Mouse (Mus musculus) kidney, embryonic 15.5 days (tissue): ENCODE measurements around the gene Sgip1. TPM values are rescaled to one million over a fixed set of nuclear protein-coding genes. Genes with fewer than 3 reads are reported as not detected.

Experiments used
- ATAC-seq: fragments of 200-750 bp; cut with Nextera tagmentation; replicated peaks from 2 replicates; pipeline ENCODE4 v1.8.0; 2017; ENCODE audit warnings: moderate TSS enrichment; ENCODE audit not compliant: low FRiP score
- H3K27ac ChIP-seq: fragments of 300-500 bp; sonication (generic); 2 replicates; pipeline ENCODE4 v1.5.1; 2015; ENCODE audit warnings: mild to moderate bottlenecking, inconsistent platforms
- H3K27me3 ChIP-seq: fragments of 300-500 bp; sonication (generic); 2 replicates; pipeline ENCODE4 v1.6.1; 2015; ENCODE audit warnings: inconsistent platforms
- H3K36me3 ChIP-seq: fragments of 300-500 bp; sonication (generic); 2 replicates; pipeline ENCODE4 v1.6.1; 2015; ENCODE audit warnings: inconsistent platforms
- H3K4me1 ChIP-seq: fragments of 300-500 bp; sonication (generic); 2 replicates; pipeline ENCODE4 v1.6.1; 2015; ENCODE audit warnings: inconsistent platforms
- H3K4me2 ChIP-seq: fragments of 300-500 bp; sonication (generic); 2 replicates; pipeline ENCODE4 v1.6.1; 2015; ENCODE audit warnings: moderate library complexity, mild to moderate bottlenecking, inconsistent platforms
- H3K4me3 ChIP-seq: fragments of 300-500 bp; sonication (generic); replicated peaks from 2 replicates; pipeline ENCODE4 v1.5.1; 2015; ENCODE audit warnings: mild to moderate bottlenecking, inconsistent platforms
- H3K9ac ChIP-seq: fragments of 300-500 bp; sonication (generic); 2 replicates; pipeline ENCODE4 v1.6.1; 2015; ENCODE audit warnings: mild to moderate bottlenecking, inconsistent platforms
- H3K9me3 ChIP-seq: fragments of 300-500 bp; sonication (generic); replicated peaks from 2 replicates; pipeline ENCODE4 v1.6.1; 2016; ENCODE audit warnings: inconsistent platforms
- WGBS: fragments of 180-500 bp; shearing (Covaris S2); methylation state at CpG from one replicate; pipeline ENCODE4 v1.1.7; 2015; ENCODE audit warnings: mixed read lengths; 5-methylcytosine and 5-hydroxymethylcytosine counted together
- polyA plus RNA-seq: library from polyadenylated mRNA; unstranded; fragments of >200 nt; fragmentation: Nextera tagmentation; extraction: Ambion mirVana; gene quantifications from 2 replicates; pipeline ENCODE4 v1.2.1, GENCODE M21; 2015

Sgip1 gene
- polyA plus RNA-seq, 1 experiment from 2014 or later: 8.8 TPM

DNA sequence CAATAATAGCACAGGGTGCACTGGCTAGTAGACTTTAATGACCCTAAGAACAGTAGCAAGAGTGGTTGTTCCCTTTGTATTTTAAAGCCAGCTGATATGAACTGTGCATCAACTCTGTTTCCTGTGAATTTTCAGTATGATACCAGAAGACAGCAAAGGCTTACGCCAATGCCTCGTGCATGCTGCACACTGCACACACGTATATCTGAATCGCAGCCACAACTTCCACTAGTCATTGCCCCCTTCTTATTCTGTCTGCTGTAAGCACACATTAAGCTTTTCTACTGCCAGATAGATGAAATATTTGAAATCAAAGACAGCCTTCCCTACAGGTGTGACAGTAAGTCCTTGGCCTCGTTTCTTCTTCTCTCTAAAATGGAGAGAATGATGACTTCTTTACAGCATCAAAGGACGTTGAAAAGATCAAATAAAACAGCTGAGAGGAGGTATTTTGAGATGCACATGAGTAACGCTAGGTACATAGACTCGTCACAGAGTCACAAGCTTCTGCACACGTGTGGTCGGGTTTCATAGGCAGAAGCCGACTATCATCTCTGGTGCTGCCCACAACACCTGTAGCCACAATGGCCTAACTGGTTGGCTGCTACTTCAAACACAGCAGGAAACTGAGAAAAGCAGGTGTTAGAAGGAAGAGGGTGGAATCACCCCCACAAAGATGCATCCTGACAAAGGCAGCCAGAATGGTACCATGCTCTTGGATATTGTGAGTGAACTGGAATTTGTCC is 249.7 kb downstream of the Sgip1 start:
- H3K4me3 ChIP-seq: no peak overlapping the region
- H3K27me3 ChIP-seq: no peaks in the 10 kb centered on the region
- no peaks in the 10 kb centered on the region for H3K9me3 ChIP-seq
- H3K27ac ChIP-seq: no peak overlapping the region
- no peaks in the 10 kb centered on the region for H3K36me3 ChIP-seq
- H3K4me1 ChIP-seq: no peaks in the 10 kb centered on the region
- no peak for ATAC-seq
- no peak overlapping the region for H3K9ac ChIP-seq
- no peak overlapping the region for H3K4me2 ChIP-seq
- WGBS: 77% methylated on average over 11 of the region's 11 CpGs

- 78% methylated on average over 3 of the region's 3 CpGs for WGBS
- H3K4me1 ChIP-seq: no peaks in the 10 kb centered on the region
- no peak overlapping the region for H3K9ac ChIP-seq
- ATAC-seq: no peak
- no peaks in the 10 kb centered on the region for H3K27me3 ChIP-seq
- H3K27ac ChIP-seq: no peak overlapping the region
- no peaks in the 10 kb centered on the region for H3K36me3 ChIP-seq
- H3K4me3 ChIP-seq: no peak overlapping the region
- no peaks in the 10 kb centered on the region for H3K9me3 ChIP-seq
- H3K4me2 ChIP-seq: no peak overlapping the region
These were observed 250.6 kb downstream of the Sgip1 start for GRCm38 (mm10) chr4:102991685-102992084.

DNA sequence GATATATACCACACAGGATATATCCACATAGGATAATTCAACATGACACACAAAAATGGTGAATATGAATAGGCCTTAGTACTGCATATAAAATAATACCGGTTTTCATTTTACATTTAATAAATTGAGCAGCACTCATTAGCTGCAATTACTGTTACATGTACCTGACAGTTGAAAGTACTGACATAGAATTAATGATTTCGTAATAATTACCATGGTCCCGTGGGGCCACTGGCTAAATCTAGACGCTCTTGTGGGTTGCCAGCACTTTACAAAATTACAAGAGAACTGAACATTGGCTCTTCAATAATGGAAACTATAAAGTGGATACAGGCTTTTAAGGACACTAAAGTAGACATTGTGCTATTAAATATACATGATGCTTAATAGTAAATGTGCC is 263.6 kb downstream of the Sgip1 start:
- Histone ChIP-seq H3K4me1 (peaks cover 9% of the 10 kb centered on the region), H3K36me3 (no peaks in the 10 kb centered on the region), H3K4me2 (no peak overlapping the region), H3K4me3 (no peak overlapping the region), H3K9ac (no peak overlapping the region), H3K9me3 (no peaks in the 10 kb centered on the region), H3K27me3 (no peaks in the 10 kb centered on the region), H3K27ac (no peak overlapping the region)
- ATAC-seq: no peak
- 82% methylated on average over 4 of the region's 4 CpGs for WGBS

DNA sequence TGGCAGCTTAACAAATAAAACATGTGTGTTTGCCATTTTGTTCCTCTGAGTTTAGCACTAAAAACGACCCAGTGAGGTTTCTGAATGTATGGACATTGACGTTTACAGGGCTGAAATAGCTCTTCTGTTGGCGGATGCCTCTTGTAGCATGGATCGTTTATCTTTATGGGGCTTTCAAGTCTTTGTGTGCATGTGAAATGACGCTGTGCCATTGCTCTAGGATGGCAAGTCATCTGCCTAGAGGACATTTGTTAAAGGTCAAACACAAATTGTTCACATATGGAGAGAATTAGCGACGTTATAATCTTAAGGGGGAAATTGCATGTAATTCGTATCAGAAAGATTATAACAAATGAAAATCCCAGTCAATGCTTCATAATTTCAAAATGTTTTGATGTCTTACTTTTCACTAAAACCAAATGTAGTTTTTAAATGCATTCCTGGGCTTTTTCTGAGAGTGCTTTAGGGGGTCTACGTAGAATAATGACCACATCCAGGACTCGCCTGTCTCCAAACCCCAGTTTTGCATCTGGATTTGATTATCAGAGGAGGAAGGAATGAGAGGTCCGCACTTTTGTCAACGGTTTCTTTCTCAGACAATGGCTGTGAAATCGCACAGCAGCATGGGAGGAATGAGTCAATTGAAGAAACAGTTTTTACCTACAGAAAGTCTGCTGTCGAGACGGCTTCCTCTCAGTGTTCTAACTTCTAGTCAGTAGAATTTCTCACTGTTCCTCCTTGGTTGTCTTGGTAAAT is 264.3 kb downstream of the Sgip1 start:
- 54% methylated on average over 15 of the region's 15 CpGs for WGBS
- no peak for ATAC-seq

DNA sequence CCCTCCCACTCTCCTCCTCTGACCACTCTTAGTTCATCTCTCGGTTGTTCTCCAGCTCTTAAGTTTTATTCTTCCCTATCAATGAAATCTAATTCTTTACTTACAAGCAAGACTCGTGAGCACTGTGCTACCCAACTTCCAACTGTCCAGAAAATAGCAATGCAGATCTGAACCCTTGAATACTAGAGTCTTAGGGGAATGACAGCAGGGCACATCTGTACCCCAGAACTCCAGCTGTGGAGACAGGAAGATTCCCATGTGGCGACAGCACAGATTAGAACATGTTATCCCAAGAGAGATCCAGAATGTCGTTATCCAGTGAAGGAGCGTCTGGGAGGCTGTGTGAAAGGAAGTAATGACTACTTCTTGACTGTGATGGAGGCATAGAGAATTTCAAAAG is 265.2 kb downstream of the Sgip1 start:
- no peaks in the 10 kb centered on the region for H3K27me3 ChIP-seq
- peaks cover 9% of the 10 kb centered on the region for H3K4me1 ChIP-seq
- H3K27ac ChIP-seq: no peak overlapping the region
- WGBS: 79% methylated on average over 5 of the region's 5 CpGs
- no peak for ATAC-seq
- no peak overlapping the region for H3K4me3 ChIP-seq
- H3K4me2 ChIP-seq: no peak overlapping the region
- no peaks in the 10 kb centered on the region for H3K9me3 ChIP-seq
- H3K36me3 ChIP-seq: no peaks in the 10 kb centered on the region
- no peak overlapping the region for H3K9ac ChIP-seq

More for the DNA sequence above, 264.3 kb downstream of the Sgip1 start:
- no peaks in the 10 kb centered on the region for H3K27me3 ChIP-seq
- no peaks in the 10 kb centered on the region for H3K36me3 ChIP-seq
- peaks cover 9% of the 10 kb centered on the region for H3K4me1 ChIP-seq
- H3K9me3 ChIP-seq: no peaks in the 10 kb centered on the region
- H3K9ac ChIP-seq: no peak overlapping the region
- no peak overlapping the region for H3K4me3 ChIP-seq
- no peak overlapping the region for H3K27ac ChIP-seq
- H3K4me2 ChIP-seq: no peak overlapping the region

DNA sequence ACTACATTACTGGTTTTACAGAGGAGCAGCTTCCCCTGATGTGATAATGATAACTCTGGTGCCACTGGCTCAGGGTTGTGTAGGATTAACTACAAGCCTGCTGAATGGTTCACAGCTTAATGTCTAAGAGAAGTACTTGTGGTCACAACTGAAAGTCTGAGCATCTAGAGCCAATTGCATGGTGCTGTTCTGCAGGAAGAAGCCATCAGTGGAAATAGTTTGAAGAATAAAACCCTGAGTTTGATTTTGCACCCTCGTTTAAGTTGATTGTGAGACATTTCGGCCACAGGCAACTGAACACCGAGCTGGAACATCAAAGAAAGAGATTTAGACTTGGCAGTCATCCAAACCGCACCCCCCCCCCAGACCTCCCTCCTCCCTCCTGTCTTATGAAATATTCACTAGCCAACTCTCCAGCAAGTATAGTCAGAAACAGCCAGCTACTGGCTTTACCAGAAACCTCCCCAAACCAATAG is 265.9 kb downstream of the Sgip1 start:
- Histone ChIP-seq H3K4me3 (no peak overlapping the region), H3K36me3 (no peaks in the 10 kb centered on the region), H3K27me3 (no peaks in the 10 kb centered on the region), H3K4me2 (no peak overlapping the region), H3K27ac (no peak overlapping the region), H3K9ac (no peak overlapping the region), H3K9me3 (no peaks in the 10 kb centered on the region), H3K4me1 (peaks cover 13% of the 10 kb centered on the region)
- ATAC-seq: peak; percentile 18; the same call in 1 of the 2 replicates
- WGBS: 16% methylated on average over 4 of the region's 4 CpGs

DNA sequence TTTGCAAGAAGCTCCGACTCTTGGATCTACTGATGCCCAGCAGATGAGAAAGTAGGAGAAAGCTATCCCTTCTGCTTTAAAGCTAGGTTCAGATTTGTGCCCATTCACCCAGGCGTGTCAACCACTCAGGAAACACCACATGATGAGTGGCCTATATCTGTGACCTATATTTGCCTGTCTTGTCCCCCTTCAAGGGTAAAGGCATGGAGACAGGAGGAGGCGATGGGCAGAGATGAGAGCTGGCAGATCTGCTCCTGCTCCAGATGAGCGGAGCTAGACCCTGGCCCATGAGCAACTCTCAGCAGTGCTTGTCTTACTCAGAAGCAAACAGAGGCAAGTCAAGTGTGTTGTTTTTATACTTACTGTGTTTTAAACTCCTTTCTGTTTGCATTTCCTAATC is 269.6 kb downstream of the Sgip1 start:
- Histone ChIP-seq H3K36me3 (no peaks in the 10 kb centered on the region), H3K9me3 (no peaks in the 10 kb centered on the region), H3K4me1 (peaks cover 16% of the 10 kb centered on the region), H3K27ac (no peak overlapping the region), H3K9ac (no peak overlapping the region), H3K27me3 (no peaks in the 10 kb centered on the region), H3K4me2 (no peak overlapping the region), H3K4me3 (no peak overlapping the region)
- WGBS: 87% methylated on average over 4 of the region's 4 CpGs
- no peak for ATAC-seq

GRCm38 (mm10) chr4:103011823-103012222 is 270.7 kb downstream of the Sgip1 start:
- 31% methylated on average over 7 of the region's 7 CpGs for WGBS
- H3K9me3 ChIP-seq: no peaks in the 10 kb centered on the region

GRCm38 (mm10) chr4:103013490-103013889 is 272.4 kb downstream of the Sgip1 start:
- no peaks in the 10 kb centered on the region for H3K27me3 ChIP-seq
- WGBS: 10% methylated on average over 4 of the region's 4 CpGs
- no peaks in the 10 kb centered on the region for H3K36me3 ChIP-seq
- peaks cover 7% of the 10 kb centered on the region for H3K4me1 ChIP-seq
- ATAC-seq: 0 out of 2 replicates have a peak, but pooled peaks have one; percentile 33
- H3K4me3 ChIP-seq: no peak overlapping the region
- peak overlapping the region; percentile 32; the same call in 1 of the 2 replicates for H3K27ac ChIP-seq
- H3K9me3 ChIP-seq: no peaks in the 10 kb centered on the region
- peak overlapping the region; percentile 37 for H3K4me2 ChIP-seq
- H3K9ac ChIP-seq: no peak overlapping the region

More at GRCm38 (mm10) chr4:103011823-103012222, 270.7 kb downstream of the Sgip1 start:
- no peak overlapping the region for H3K4me3 ChIP-seq
- no peak overlapping the region for H3K27ac ChIP-seq
- H3K36me3 ChIP-seq: no peaks in the 10 kb centered on the region
- H3K4me2 ChIP-seq: no peak overlapping the region
- peaks cover 14% of the 10 kb centered on the region for H3K4me1 ChIP-seq
- H3K27me3 ChIP-seq: no peaks in the 10 kb centered on the region
- 0 out of 2 replicates have a peak, but pooled peaks have one; percentile 49 for ATAC-seq
- H3K9ac ChIP-seq: no peak overlapping the region

Other genes starting within 250 kb of the Sgip1 start
- 0.81 and 1.0 TPM in 2 replicates for gene Tctex1d1, start 237.3 kb downstream of the Sgip1 start, polyA plus RNA-seq